Mouse (Mus musculus): ENCODE results near the gene Napa.

- TF ChIP-seq POLR2A (IDR thresholded peaks at IDR 0.05; ENCODE audit: borderline replicate concordance, low read depth, low read length): no peak
- no peak for TF ChIP-seq CTCF (IDR thresholded peaks at IDR 0.05; ENCODE audit: low read depth, low read length)
These were observed 48.5 kb downstream of the Napa start for GRCm38 (mm10) chr7:16146489-16147410.
